Comparison of ENCODE assay signal across 8 mouse cellular contexts in the genomic region with DNA sequence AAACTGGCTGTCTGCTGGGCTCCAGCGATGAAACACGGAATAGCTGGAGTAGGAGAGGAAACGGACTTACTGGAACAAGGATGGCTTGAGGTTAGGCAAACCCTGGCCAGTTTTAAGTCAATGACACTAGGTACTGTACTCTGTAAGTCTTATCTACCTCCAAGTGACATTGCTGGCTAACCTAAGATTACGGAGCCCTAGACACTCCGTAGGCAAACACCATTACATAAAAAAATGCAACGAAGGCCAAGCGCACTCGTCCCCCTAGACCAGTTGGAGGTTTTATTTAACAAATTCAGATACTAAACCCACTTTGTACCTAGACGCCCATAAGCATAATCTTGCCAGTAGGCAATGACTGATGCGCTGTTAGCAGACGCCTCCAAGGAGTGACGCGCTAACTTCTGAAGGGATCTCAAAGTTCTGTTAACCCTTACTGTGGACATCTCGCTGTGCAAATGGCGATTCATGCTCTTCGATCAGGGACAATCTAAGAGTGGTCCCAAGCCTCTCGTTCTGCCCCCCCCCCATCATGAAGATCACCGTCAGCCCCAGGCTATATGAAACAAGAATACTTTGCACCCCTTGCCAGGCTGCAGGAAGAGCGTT. TPM values are rescaled to one million over a fixed set of nuclear protein-coding genes. Genes with fewer than 3 reads are reported as not detected.
DNase-seq lines count a peak whose midpoint lies in the region; ATAC-seq lines count a peak whose summit lies in the region.

No protein-coding gene starts in this region.

- no peaks in the 10 kb centered on the region for H3K27me3 ChIP-seq in embryonic facial prominence, embryonic 15.5 days
- no peaks in the 10 kb centered on the region for H3K27me3 ChIP-seq in liver, embryonic 12.5 days (replicated peaks)
- H3K27me3 ChIP-seq in neural tube, embryonic 14.5 days (ENCODE audit: control insufficient read depth, insufficient read depth, low read length) = no peaks in the 10 kb centered on the region

- no peak for ATAC-seq in embryonic facial prominence, embryonic 15.5 days (ENCODE audit: insufficient number of reproducible peaks, low FRiP score, low TSS enrichment, low read depth)
- peak; percentile 9 for ATAC-seq in inflammation-experienced regulatory T-cells, adult 6 months
- ATAC-seq in liver, embryonic 12.5 days = peak; percentile 23
- ATAC-seq in neural tube, embryonic 14.5 days (ENCODE audit: low read depth) = peak; percentile 52

- peak overlapping the region; percentile 51 for H3K9ac ChIP-seq in embryonic facial prominence, embryonic 15.5 days
- peak overlapping the region; percentile 78 for H3K9ac ChIP-seq in liver, embryonic 12.5 days
- peak overlapping the region; percentile 57 for H3K9ac ChIP-seq in neural tube, embryonic 14.5 days (replicated peaks; ENCODE audit: low read depth, low read length)

- peak overlapping the region; percentile 91 for H3K27ac ChIP-seq in embryonic facial prominence, embryonic 15.5 days (replicated peaks)
- peak overlapping the region; percentile 87 for H3K27ac ChIP-seq in liver, embryonic 12.5 days
- H3K27ac ChIP-seq in neural tube, embryonic 14.5 days (ENCODE audit: low read depth, low read length) = peak overlapping the region; percentile 77

- peak overlapping the region; percentile 50 for H3K4me3 ChIP-seq in embryonic facial prominence, embryonic 15.5 days (replicated peaks)
- peak overlapping the region; percentile 67 for H3K4me3 ChIP-seq in liver, embryonic 12.5 days
- H3K4me3 ChIP-seq in neural tube, embryonic 14.5 days (ENCODE audit: low read depth, low read length) = peak overlapping the region; percentile 57

- H3K9me3 ChIP-seq in embryonic facial prominence, embryonic 15.5 days (replicated peaks) = no peaks in the 10 kb centered on the region
- H3K9me3 ChIP-seq in liver, embryonic 12.5 days (replicated peaks) = no peaks in the 10 kb centered on the region
- H3K9me3 ChIP-seq in neural tube, embryonic 14.5 days (ENCODE audit: control insufficient read depth, low read length) = no peaks in the 10 kb centered on the region

- intact Hi-C loops in left cerebral cortex, postnatal 4 days (cut with DNase I) = loop anchor here (10.0 kb wide), 1 partner anchor 460 kb away; no protein-coding TSS in a partner anchor

- H3K4me1 ChIP-seq in embryonic facial prominence, embryonic 15.5 days = no peaks in the 10 kb centered on the region
- peaks cover 16% of the 10 kb centered on the region for H3K4me1 ChIP-seq in liver, embryonic 12.5 days
- peaks cover 7% of the 10 kb centered on the region; the same call in 1 of the 2 replicates for H3K4me1 ChIP-seq in neural tube, embryonic 14.5 days (ENCODE audit: control insufficient read depth, insufficient read depth, low read length)

- 0 out of 2 replicates have a peak, but pooled peaks cover 4% of the 10 kb centered on the region for H3K36me3 ChIP-seq in embryonic facial prominence, embryonic 15.5 days
- H3K36me3 ChIP-seq in liver, embryonic 12.5 days = peaks cover 32% of the 10 kb centered on the region
- no peaks in the 10 kb centered on the region for H3K36me3 ChIP-seq in neural tube, embryonic 14.5 days (ENCODE audit: control insufficient read depth, insufficient read depth, low read length)

- peak; percentile 3 to 8 for DNase-seq in left cerebral cortex, adult 18-20 months (ENCODE audit: low spot score in 2 of 2)
- no peak for DNase-seq in left cerebral cortex, postnatal 4 days
- DNase-seq in T-cell, adult 2 months (ENCODE audit: low spot score) = peak; percentile 36
- DNase-seq in ovary, postnatal 14 days (ENCODE audit: low spot score) = no peak

- H3K4me2 ChIP-seq in embryonic facial prominence, embryonic 15.5 days (replicated peaks) = peak overlapping the region; percentile 52
- H3K4me2 ChIP-seq in liver, embryonic 12.5 days = peak overlapping the region; percentile 76
- H3K4me2 ChIP-seq in neural tube, embryonic 14.5 days (ENCODE audit: low read depth, low read length) = peak overlapping the region; percentile 70

- WGBS in embryonic facial prominence, embryonic 15.5 days = 20% methylated on average over 19 of the region's 19 CpGs
- WGBS in liver, embryonic 12.5 days (ENCODE audit: insufficient replicate concordance) = 12% methylated on average over 19 of the region's 19 CpGs
- 18% methylated on average over 19 of the region's 19 CpGs for WGBS in neural tube, embryonic 14.5 days

RNA-seq across cellular contexts. Expression of a gene that starts 0.8 kb away (rescaled TPM):
- 100 to 1,000 TPM; 274 to 295 TPM for total RNA-seq in left cerebral cortex, adult 18-20 months (2021)
- 100 to 1,000 TPM; 500 to 550 TPM for total RNA-seq in left cerebral cortex, postnatal 4 days (2021)
- polyA plus RNA-seq in embryonic facial prominence, embryonic 15.5 days (2015; fragmentation: Nextera tagmentation; extraction: Ambion mirVana) = 534 and 566 TPM in 2 replicates
- 1,000 to 10,000 TPM in 1 of 3 experiments, 100 to 1,000 TPM in 2; 704 to 1,016 (median 774) TPM for polyA plus RNA-seq in inflammation-experienced regulatory T-cells, adult 6 months (2017; shearing (Covaris generic))
- 526 and 538 TPM in 2 replicates for polyA plus RNA-seq in liver, embryonic 12.5 days (2016; fragmentation: Nextera tagmentation; extraction: Ambion mirVana)
- 292 and 307 TPM in 2 replicates for polyA plus RNA-seq in neural tube, embryonic 14.5 days (2014; fragmentation: Nextera tagmentation; extraction: Ambion mirVana)

RNA-seq across cellular contexts. Expression of a gene that starts 25.7 kb away (rescaled TPM):
- 10 to 100 TPM; 17.4 to 18.1 TPM for total RNA-seq in left cerebral cortex, adult 18-20 months (2021)
- total RNA-seq in left cerebral cortex, postnatal 4 days (2021) = 10 to 100 TPM; 23.2 to 27.6 TPM
- 16.6 and 17.6 TPM in 2 replicates for polyA plus RNA-seq in embryonic facial prominence, embryonic 15.5 days (2015; fragmentation: Nextera tagmentation; extraction: Ambion mirVana)
- 10 to 100 TPM; 38.3 to 47.1 (median 39.0) TPM for polyA plus RNA-seq in inflammation-experienced regulatory T-cells, adult 6 months (2017; shearing (Covaris generic))
- 14.2 and 15.6 TPM in 2 replicates for polyA plus RNA-seq in liver, embryonic 12.5 days (2016; fragmentation: Nextera tagmentation; extraction: Ambion mirVana)
- polyA plus RNA-seq in neural tube, embryonic 14.5 days (2014; fragmentation: Nextera tagmentation; extraction: Ambion mirVana) = 32.4 and 33.6 TPM in 2 replicates

RNA-seq across cellular contexts. Expression of a gene that starts 35.8 kb away (rescaled TPM):
- not detected for total RNA-seq in left cerebral cortex, adult 18-20 months (2021)
- total RNA-seq in left cerebral cortex, postnatal 4 days (2021) = not detected
- polyA plus RNA-seq in embryonic facial prominence, embryonic 15.5 days (2015; fragmentation: Nextera tagmentation; extraction: Ambion mirVana) = not detected in 2 replicates
- polyA plus RNA-seq in inflammation-experienced regulatory T-cells, adult 6 months (2017; shearing (Covaris generic)) = not detected
- 0.11 and 0.25 TPM in 2 replicates for polyA plus RNA-seq in liver, embryonic 12.5 days (2016; fragmentation: Nextera tagmentation; extraction: Ambion mirVana)
- not detected in 2 replicates for polyA plus RNA-seq in neural tube, embryonic 14.5 days (2014; fragmentation: Nextera tagmentation; extraction: Ambion mirVana)

RNA-seq across cellular contexts. Expression of a gene that starts 42.2 kb away (rescaled TPM):
- total RNA-seq in left cerebral cortex, adult 18-20 months (2021) = 10 to 100 TPM; 11.9 to 14.1 TPM
- 10 to 100 TPM; 19.8 to 25.8 TPM for total RNA-seq in left cerebral cortex, postnatal 4 days (2021)
- polyA plus RNA-seq in embryonic facial prominence, embryonic 15.5 days (2015; fragmentation: Nextera tagmentation; extraction: Ambion mirVana) = 14.1 and 16.5 TPM in 2 replicates
- 10 to 100 TPM; 21.7 to 35.3 (median 33.7) TPM for polyA plus RNA-seq in inflammation-experienced regulatory T-cells, adult 6 months (2017; shearing (Covaris generic))
- polyA plus RNA-seq in liver, embryonic 12.5 days (2016; fragmentation: Nextera tagmentation; extraction: Ambion mirVana) = 10.6 and 11.5 TPM in 2 replicates
- polyA plus RNA-seq in neural tube, embryonic 14.5 days (2014; fragmentation: Nextera tagmentation; extraction: Ambion mirVana) = 31.3 and 32.7 TPM in 2 replicates

Comparison
In these comparisons a context has a peak if more than half of its experiments do, and no peak if none do; other contexts are left out.
1. DNase-seq: peak in left cerebral cortex, adult 18-20 months (2 of 2) and T-cell, adult 2 months (single experiment); none in left cerebral cortex, postnatal 4 days (single experiment) and ovary, postnatal 14 days (single experiment).
2. Peak in every context shown above with its lines, with median percentiles within 50 percentile points of each other: H3K27ac ChIP-seq, H3K4me2 ChIP-seq, H3K4me3 ChIP-seq and H3K9ac ChIP-seq.